Mouse (Mus musculus): ENCODE results near the gene Pbx2. TPM values are rescaled to one million over a fixed set of nuclear protein-coding genes. Genes with fewer than 3 reads are reported as not detected.

The Pbx2 gene
- total RNA-seq, 2 experiments from 2014 or later = 43.5 to 52.7 TPM

DNA sequence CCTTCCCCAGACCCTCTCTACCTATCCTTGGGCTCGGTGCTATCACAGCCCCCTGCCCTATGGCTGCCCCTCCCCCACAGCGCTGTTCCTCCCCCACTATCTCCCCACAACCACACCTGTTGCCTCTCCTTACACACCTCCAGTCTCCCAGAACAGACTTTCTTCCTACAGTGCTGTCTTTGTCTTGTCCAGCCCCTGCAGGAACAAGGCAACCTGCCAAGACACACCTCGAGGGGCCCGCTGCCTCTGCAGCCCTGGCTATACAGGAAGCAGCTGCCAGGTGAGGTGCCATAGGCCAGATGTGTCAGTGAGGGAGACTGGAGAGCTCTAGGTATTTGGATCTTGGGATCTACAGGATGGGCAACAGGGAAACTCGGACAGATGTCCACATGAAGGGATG, 14.5 kb upstream of the Pbx2 start:
- DNase-seq (ENCODE audit: low spot score in 2 of 2) = no peak

DNA sequence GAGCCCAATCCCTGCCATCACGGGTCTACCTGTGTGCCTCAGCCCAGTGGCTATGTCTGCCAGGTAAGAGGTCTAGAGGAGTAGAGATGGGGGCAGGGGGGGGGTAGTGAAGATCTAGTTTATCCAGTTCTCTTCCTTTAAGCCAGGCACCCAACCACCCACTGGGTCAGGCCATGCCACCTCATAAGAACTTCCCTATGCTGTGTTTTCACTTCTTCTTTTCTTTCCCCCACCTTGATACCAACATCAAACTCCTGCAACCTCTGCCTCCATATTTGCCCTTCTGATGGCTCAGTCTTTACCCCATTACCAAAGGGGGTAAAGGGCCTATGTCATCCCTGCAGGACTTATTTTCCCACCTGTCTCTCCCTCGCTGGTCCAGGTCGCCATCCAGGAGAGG, 13.0 kb upstream of the Pbx2 start:
- no peak for DNase-seq (ENCODE audit: low spot score in 2 of 2)

DNA sequence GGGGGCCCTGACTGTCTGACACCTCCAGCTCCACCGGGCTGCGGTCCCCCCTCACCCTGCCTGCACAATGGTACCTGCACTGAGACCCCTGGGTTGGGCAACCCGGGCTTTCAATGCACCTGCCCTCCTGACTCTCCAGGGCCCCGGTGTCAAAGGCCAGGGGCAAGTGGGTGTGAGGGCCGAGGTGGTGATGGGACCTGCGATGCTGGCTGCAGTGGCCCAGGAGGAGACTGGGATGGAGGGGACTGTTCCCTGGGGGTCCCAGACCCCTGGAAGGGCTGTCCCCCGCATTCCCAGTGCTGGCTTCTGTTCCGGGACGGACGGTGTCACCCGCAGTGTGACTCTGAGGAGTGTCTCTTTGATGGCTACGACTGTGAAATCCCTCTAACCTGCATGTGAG, 8.5 kb upstream of the Pbx2 start:
- no peak for DNase-seq (ENCODE audit: low spot score in 2 of 2)

DNA sequence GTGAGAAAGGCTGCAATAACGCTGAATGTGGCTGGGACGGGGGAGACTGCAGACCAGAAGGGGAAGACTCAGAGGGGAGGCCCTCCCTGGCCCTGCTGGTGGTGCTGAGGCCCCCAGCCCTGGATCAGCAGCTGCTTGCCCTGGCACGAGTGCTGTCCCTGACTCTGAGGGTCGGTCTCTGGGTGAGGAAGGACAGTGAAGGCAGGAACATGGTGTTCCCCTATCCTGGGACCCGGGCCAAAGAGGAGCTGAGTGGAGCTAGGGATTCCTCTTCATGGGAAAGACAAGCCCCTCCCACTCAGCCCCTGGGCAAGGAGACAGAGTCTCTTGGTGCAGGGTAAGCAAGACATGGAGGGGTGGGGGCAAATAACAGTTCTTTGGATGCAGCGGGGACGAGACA, 7.7 kb upstream of the Pbx2 start:
- no peak for DNase-seq (ENCODE audit: low spot score in 2 of 2)

DNA sequence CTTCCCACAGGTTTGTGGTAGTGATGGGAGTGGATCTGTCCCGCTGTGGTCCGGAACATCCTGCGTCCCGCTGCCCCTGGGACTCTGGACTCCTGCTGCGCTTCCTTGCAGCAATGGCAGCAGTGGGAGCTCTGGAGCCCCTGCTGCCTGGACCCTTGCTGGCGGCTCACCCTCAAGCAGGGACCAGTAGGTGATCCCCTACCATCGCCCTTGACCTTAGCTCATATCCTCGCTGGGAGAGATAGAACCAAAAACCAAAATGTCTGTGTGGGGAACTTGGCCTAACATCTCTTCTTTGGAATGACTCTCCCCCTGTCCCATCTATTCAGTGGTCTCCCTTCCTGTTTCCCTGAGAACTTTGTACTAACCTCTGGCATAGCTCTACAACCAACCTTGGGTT, 7.2 kb upstream of the Pbx2 start:
- no peak for DNase-seq (ENCODE audit: low spot score in 2 of 2)

DNA sequence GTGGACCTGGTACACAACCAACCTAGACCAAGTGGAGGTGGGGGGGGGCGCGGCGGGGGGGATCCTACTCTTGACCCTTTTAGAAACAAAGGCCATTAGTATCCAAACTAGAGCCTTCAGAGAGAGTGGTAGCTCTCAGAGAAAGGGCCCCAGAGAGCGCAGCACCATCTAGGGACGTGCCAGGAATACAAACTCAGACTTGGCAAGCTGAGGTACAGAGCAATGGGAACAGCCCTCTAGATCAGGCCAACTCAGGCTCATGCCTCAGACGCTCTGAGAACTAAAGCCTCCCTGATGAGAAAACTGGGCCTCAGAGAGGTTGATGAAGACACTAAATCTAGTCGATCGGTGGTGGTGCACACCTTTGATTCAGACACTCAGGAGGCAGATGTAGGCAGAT, 5.9 kb upstream of the Pbx2 start:
- DNase-seq (ENCODE audit: low spot score in 2 of 2) = no peak

DNA sequence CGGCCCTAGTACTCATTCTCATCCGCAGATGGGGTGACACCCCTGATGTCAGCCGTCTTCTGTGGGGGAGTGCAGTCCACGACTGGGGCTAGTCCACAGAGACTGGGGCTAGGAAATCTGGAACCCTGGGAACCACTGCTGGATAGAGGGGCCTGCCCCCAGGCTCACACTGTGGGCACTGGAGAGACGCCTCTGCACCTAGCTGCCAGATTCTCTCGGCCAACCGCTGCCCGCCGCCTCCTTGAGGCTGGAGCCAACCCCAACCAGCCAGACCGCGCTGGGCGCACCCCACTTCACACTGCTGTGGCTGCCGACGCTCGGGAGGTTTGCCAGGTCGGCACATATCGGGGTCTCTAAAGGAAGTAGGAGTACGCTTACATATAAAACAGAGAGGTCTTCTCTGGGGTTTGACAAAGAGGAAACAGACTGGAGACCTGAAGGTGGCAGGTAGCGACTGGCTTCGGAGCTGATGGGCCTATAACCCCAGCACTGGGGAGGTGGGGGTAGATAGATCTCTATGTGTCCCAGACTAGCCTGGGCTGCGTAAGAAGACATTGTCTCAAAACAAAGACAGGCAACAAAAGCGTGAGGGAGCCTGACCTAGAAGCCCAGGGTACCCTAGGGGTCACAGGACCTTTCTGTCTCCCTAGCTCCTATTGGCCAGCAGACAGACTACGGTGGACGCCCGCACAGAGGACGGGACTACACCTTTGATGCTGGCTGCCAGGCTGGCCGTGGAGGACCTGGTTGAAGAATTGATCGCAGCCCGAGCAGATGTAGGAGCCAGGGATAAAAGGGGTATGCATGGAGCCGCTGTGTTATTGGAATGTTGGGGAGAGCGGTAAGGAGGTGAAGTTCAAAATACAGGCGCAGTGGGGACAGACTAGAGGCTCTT, 4.9 kb upstream of the Pbx2 start:
- no peak for DNase-seq (ENCODE audit: low spot score in 2 of 2)

DNA sequence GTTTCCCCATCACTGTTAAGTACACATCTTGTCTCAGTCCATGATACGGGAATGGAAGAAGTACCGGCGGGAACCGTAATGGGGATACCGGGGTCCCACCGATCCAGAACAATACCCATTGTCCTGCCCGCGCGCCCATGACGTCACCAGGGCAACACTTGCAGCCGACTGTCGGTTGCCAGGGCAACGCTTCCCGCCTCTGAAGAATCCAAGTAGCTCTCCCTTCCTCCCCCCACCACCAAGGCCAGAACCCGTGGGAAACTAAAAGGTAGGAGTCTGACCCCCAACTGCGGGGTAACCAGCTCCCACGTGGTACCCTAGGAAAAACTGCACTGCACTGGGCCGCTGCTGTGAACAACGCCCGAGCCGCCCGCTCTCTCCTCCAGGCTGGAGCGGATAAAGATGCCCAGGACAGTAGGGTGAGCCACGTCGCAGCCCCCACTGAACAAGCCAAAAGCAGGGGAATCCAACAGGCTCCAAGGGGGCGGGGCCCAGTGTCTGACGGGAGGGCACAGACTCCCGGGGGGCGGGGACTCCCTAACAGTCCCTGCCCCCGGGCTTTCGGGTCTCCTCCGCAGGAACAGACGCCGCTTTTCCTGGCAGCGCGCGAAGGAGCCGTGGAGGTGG, 4.2 kb upstream of the Pbx2 start:
- peak; percentile 86 to 92 for DNase-seq (ENCODE audit: low spot score in 2 of 2)

DNA sequence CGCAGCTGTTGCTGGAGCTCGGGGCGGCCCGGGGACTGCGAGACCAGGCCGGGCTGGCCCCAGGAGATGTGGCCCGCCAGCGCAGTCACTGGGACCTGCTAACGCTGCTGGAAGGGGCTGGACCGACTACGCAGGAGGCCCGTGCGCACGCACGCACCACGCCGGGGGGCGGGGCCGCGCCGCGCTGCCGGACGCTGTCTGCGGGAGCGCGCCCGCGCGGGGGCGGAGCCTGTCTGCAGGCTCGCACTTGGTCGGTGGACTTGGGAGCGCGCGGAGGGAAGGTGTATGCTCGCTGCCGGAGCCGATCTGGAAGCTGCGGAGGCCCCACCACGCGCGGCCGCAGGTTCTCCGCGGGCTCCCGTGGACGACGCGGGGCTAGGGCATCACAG, 3.6 kb upstream of the Pbx2 start:
- peak; percentile 97 to 99 for DNase-seq (ENCODE audit: low spot score in 2 of 2)

DNA sequence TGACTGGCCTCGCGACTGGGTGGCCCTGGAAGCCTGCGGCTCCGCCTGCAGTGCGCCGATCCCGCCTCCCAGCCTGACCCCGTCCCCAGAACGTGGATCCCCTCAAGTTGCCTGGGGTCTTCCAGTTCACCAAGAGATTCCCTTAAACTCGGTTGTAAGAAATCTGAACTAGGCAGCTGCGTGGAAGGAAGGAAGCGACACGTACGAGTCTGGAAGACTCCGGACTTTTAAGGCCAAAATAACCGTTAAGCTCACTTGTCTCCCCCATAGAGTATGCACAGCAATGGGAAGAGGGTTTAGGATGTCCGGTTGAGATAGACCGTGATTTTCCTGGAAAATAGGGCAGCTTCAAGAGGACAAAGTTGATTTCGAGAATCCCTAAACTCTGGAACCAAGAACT, 3.3 kb upstream of the Pbx2 start:
- no peak for DNase-seq (ENCODE audit: low spot score in 2 of 2)

DNA sequence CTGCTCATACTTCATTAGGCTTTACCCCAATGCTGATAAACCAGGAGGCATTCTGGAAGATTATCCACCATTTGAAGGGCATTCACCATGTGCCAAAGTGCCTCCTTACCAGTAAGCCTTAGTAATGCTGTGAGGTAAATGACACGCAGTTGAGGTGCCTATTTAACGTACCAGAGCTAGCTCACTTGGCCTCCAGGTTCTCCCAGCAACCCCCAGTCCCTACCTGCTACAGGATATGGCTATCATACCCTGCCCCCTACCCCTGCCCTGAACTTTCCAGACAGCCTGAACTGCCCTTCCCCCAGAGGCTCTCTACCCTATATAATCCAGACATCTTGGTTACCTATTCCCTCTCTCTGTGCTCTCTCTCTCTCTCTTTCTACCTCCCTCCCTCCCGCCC, 2.3 kb upstream of the Pbx2 start:
- DNase-seq (ENCODE audit: low spot score in 2 of 2) = no peak

DNA sequence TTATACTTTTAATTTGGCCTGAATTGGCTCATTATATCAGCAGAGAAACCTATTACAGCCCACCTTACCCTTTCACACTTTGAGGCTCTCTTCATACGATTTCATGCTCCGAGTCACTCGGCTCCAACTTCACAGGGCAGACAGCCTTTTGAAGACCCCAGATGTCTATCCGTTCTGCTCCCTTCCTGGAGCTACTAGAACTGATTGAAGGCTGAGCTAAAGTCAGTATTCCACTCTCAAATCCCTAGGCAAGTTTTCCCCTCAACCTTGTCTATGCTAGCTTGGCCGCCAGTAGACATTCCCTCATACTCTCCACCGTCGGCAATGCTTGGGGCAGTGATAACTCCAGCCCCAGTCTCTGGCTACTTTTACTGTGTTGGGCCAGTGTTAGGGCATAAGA, 1.9 kb upstream of the Pbx2 start:
- DNase-seq (ENCODE audit: low spot score in 2 of 2) = no peak

DNA sequence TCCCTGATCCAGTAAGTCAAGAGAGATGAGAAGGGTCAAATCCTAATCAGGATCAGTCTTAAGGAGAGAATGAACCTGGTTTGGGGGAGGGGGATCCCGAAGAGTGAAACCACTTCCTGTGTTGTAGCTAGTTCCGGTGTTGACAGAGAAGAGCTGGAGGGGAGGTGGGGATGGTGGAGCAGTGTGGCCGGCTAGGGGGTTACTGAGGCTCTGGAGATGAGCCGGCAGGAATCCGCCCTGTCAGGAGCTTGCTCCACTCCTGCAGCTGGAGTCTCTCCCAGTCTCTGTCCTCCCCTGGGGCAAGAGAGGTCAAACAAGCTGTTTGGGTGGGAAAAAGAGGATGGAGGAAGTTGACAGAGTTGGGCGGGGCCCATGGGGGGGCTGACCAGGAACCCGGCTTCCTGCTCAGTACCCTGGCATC, 1.4 kb upstream of the Pbx2 start, which contains the start of gene Gpsm3:
Gpsm3 (plus strand) TSS at position 126 of the 421 bp plus-strand sequence.
- no peak for DNase-seq (ENCODE audit: low spot score in 2 of 2)

DNA sequence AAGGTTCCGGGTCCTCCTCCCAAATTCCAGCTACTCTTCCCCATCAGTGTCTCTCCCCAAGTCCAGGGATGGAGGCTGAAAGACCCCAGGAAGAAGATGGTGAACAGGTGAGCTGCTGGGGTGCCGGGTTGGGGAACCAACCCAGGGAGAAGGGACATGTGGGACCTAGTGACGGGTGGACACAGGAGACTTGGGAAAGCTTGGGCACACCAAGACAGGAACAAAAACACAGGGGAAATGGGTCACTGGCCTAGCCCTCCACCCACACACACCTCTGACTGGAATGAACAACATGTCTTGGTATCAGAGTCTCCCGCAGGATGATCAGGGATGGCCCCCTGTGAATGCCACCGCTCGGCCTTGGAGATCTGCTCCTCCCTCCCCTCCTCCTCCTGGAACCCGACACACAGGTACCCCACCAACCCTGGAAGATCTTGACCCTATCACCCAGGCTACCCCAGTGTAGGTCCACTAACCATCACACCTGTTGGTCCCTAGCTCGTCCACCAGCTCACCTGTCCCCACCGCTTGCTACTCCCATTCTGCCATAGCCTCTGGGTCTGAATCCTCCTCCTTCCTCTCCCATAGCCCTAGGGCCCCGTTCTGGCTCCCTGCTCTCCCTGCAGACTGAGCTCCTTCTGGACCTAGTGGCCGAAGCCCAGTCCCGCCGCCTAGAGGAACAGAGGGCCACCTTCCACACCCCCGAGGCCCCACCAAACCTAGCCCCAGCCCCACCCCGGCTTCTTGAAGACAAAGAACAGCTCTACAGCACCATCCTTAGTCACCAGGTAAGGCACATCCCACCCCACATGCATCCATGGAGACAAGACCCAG, 695 bp upstream of the Pbx2 start:
- peak in 1 of 2 experiments; percentile 10 for DNase-seq (ENCODE audit: low spot score in 2 of 2)

DNA sequence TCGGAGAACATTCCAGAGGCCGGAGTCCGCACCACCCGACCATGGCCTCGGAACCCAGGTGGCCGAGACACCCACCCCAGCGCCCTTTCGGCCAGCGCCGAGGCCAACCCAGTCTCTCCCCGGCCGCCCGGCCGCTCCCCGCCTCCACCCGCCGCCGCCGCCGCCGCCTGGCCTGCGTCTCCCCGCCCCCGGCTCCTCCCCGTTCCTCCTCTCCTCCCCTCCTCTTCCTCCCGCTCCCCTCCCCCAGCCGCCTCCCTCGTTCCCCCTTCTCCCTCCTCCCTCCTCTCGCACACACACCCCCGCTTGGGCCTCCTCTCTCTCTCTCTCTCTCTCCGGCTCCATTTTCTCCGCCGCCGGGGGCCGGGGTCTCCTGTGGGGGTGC, 919 bp downstream of the Pbx2 start:
- DNase-seq (ENCODE audit: low spot score in 2 of 2) = peak; percentile 69 to 82

DNA sequence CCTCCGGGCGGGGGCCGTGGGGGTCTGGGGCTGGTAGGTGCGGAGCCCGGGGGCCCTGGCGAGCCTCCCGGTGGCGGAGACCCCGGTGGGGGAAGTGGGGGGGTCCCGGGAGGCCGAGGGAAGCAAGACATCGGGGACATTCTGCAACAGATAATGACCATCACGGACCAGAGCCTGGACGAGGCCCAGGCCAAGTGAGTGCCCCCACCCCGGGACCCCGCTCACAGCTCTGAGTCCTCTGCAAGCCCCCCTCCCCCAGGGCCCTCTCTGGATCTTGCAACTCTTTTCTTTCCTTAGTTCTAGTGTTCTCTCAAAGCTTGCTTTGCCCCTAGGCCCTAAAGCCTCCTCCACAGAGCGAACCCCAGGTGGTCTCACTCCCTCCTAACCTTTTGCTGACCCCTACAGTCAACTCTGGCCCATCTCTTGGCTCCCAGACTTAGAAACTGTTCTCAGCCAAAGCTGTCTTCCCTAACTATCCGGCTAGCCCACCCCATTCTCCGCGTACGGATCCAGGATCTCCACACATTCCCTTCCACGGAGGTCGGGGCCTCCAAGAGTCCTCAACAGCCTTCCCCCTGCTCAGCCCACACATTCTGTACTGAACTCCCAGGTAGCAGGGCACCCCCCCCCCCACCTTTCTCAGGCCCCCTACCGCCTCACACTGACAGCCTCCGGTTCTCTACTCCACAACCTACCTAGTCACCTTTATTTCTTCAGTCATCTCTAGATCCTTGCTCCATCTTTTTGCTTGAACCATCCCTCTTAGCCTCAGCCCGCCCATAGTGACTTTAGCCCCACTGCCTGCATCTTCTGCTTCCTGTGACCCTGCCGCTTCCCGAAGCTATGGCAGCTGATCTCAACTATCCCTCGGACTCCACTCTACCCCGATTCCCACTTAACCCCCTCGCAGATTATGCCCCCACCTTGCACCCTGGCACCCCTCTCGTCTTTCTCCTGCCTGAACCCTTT, 1.8 kb downstream of the Pbx2 start:
- no peak for DNase-seq (ENCODE audit: low spot score in 2 of 2)

DNA sequence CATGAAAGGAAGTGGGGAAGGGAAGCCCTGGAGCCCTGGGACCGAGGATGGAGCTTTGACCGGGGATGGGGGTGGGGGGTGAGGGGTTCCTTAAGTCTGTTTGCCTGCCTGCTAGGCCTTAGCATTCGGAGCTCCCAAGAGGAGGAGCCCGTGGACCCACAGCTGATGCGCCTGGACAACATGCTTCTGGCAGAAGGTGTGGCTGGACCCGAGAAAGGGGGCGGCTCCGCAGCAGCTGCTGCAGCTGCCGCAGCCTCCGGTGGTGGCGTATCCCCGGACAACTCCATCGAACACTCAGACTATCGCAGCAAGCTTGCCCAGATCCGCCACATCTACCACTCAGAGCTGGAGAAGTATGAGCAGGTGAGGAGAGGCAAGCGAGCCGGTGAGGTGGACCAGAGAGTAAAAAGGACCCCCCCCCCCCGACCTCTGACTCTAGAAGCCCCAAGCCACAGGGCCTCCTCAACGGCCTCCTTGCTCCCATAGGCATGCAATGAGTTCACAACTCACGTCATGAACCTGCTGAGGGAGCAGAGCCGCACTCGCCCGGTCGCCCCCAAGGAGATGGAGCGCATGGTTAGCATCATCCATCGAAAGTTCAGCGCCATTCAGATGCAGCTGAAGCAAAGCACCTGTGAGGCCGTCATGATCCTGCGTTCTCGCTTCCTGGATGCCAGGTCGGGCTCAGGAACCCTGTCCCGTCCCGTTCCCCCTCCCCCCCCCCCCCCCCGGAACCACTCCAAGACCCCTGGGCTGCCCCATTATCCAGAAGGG, 2.9 kb downstream of the Pbx2 start:
- DNase-seq (ENCODE audit: low spot score in 2 of 2) = no peak

DNA sequence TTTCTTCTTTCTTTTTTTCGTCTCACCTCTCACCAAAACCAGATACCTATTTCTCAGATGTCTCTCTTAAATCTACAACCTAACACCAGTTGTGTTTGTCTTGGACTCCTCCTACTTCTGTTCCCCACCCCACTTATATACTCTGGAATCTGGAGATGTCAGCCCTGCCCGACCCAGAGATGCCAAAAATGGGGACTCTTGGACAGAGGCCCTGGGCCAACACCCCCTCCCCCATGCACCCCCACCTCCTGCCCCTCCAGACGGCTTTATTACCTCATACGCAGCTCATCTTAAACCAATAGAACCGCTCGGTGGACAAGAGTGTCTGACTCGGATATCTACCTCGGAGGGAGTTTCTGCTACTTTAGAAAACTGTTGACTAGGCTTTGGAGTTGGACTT, 5.0 kb downstream of the Pbx2 start:
- no peak for DNase-seq (ENCODE audit: low spot score in 2 of 2)

DNA sequence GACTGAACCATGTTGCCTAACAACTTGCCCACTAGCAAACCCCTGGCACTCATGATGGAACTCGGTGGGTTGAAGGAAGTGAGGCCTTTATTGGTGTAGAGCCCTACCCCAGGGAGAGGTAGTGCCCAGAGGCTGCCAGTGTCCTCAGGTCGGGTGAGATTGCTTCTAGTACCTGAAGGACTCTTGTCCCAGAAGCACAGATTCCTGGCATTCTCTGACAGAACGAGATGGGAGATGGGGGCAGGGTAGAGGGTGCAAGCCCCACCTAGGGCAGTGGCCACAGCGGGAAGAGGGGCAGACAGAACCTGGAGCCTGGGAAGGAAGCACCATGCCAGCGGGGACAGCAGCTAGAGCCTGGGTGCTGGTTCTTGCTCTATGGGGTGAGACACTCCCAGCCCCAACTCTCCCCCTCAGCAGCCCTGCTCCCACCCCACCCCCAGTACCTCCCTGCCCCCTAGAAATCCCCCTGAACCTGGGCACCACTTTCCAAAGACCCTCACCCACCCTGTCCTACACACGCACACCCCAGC, 6.6 kb downstream of the Pbx2 start, which contains the start of gene Ager:
Ager (plus strand) TSS at position 297 of the 530 bp plus-strand sequence.
- DNase-seq (ENCODE audit: low spot score in 2 of 2) = no peak

DNA sequence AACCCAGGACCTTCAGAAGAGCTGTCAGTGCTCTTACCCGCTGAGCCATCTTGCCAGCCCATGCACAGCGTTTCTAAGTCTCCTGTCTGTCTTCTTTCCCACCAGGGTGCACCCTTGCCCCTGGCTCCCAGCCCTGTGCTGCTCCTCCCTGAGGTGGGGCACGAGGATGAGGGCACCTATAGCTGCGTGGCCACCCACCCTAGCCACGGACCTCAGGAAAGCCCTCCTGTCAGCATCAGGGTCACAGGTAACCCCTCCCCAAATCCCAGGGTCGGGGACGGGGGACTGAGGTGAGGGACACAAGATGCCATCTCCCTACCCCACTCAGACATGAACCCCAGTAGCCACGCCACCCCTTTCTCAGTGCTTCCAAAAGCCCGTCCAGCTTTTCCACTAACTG, 8.8 kb downstream of the Pbx2 start:
- no peak for DNase-seq (ENCODE audit: low spot score in 2 of 2)
